Mouse (Mus musculus) c-Kit-positive CD71-positive TER-119-positive erythroid progenitor cells, embryonic 14.5 days (primary cell): ENCODE measurements around the gene Emc4.

Source experiments
- DNase-seq: peaks from one replicate; pipeline ENCODE4 v3.0.0-alpha.2; 2013; ENCODE audit warnings: low spot score

The Emc4 gene

DNA sequence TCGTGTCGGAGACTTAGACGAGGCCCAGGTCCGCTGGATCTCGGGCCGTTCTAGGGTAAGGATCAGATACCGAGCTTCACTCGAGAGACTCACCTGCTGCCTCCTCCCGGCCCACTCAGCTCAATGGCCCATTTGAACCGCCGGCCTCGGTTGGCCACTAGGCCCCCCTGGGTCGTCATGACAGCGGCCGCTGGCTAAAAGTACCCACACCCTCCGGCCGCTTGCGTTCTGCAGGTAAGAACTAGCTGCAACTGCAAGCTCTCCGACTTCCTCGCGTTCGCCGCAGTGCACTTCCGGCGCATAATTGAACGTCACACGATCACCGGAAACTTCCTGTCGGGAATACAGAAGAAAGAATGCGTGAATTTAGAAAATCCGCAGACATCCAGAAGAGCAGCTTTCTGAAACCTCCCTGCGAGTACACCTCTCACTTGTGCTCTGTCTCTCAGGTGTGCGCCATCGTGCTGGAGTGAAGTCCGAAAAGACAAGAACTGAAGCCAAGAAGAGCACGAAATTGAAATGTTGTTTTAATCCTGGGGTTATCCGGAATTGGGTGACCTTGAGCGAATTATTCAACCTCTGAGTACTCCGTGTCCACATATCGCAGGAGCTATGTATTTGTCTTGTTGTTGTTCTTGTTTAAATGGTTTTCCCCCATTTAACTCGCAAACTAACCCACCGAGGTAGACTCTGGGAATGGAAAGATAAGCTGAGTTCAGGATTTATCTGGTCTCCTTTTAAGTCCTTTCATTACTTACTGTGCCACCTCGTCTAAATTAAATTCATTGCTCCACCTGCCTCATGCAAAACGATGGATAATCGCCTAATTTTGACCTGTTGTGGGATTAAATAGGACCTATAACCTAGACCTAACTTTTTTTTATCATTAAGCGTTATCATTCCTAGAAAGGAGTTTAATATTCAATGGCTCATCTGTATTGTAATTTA is at the start of gene Emc4:
Gene Emc4 (minus strand): TSS at position 302 of the 948 bp plus-strand sequence.
- peak; percentile 90 for DNase-seq

DNA sequence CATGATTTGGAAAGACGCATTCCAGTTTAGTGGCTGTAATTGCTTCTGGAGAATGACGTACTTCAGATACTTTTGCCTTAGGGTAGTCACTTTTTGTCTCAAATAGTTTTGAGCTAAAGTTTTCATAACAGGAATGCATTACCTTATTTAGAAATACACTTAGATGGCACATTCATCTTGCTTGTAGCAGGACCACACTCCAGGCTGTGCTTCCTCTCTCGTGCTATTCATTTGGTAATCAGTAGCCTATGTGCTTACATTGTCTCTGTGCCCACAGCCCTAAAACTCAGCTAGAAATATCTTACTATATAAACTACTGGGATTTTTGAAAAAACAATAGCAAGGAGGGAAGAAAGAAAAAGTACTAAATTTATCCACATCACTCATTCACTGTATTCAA is 39.2 kb upstream of the Emc4 start:
- DNase-seq = no peak

DNA sequence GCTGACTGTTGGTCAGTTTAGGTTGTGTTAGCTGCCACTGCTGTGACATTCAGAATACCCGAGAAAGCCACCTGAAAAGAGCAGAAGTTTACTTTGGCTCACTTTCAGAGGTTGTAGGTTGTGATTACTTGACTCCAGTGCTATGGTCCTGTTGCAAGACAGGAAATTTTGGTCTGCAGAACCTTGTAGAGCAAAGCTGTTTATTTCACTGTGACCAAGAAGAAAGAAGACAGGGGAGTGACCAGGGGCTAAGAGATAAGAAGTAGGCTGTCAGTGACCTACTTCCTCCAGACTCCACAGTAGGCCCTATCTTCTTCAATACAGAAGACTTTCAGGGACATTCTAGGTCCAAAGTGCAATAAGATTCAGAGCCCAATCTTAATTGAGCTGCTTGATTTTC is 28.8 kb upstream of the Emc4 start:
- DNase-seq = no peak

DNA sequence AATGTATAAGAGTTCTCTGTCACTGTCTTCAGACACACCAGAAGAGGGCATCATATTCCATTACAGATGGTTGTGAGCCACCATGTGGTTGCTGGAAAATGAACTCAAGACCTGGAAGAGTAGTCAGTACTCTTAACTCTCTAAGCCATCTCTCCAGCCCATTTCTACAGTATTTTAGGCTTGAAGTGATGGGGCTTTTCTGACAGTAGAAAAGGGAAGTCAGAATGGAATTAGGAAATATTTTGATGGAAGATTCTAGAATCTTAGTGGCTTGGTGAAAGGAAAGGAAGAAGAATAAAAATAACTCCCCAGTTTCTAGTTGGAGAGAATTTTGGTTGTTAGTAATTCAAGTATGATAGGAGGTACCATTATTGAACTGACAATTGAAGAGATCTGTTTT is 26.1 kb upstream of the Emc4 start:
- DNase-seq = no peak

DNA sequence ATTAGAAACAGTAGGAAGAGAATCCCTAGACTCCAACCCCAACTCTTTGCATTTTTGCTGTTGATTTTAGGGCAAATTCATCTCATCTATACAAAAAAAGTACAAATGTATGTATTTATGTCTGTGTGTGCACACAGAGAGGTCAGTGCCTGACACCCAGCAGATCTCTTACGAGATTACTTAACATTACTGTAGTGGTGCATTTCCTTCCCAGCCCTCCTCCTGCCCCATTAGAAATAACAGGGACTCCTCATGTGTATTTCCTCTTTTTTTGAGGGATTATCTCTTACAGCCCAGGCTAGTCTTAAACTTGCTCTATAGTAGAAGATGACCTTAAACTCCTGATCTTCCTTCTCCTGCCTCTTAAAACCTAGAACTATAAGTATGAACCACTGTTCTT is 24.9 kb upstream of the Emc4 start:
- DNase-seq = no peak

DNA sequence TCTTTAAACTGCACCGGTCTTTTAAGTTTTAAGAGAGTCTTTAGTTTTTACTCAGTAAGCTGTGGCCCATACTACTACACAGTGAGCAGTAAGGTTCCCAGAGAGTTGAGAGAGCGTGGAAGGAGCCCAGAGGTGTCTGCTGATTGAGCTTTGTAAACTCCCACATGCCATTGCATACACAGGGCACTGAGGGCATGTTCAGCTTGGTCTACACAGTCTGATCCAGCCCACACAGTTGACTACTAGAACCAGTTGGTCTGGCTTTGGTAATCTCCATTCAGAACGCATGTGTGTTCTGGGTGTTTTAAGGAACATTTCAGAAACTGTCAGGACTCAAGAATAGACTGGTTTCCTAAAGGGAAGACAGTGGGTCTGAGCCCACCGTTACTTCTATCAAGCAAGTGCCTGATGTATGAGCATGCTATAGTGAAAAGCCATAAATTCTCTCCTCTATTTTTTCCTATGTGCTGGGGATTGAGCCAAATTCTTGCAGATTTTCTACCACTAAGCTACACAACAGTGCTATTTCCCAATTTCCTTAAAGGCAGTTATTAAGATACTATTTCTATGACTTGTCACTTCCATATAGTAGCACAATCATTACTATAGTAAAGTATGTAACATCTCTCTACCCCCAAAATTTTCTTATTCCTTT is 23.6 kb upstream of the Emc4 start:
- no peak for DNase-seq

DNA sequence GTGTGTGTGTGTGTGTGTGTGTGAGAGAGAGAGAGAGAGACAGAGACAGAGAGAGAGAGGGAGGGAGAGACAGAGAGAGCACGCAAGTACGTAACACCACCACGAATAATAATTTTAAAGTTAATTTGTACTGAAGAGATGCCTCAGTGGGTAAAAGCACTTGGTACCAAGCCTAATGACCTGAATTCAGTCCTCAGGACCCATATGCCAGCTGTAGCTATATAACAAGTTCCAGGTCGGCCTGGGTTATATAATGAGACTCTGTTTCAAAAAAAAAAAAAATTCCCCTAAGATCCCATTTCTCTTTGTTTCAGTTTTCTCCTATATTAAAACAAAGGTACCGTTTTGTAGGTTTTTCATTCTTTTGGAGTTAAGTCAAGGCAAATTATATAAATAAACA is 23.0 kb upstream of the Emc4 start:
- no peak for DNase-seq

DNA sequence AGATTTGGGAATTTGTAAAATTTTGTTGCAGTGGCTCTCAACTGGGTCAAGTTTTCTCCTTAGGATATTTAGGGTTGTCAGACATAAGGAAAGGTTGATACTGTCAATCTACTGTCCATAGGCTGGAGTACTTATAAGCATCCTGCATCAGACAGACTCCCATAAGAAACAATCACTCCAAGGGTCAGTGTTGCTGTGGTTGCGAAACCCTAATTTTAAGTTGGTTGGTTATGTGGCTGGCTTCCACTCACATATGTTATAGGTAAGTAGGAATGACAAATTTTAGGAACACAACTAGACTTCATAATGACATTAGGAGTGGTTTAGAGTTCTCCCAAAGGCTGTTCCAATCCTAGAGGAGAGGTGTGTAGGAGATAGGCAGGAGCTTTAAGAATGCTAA is 13.4 kb upstream of the Emc4 start:
- no peak for DNase-seq

DNA sequence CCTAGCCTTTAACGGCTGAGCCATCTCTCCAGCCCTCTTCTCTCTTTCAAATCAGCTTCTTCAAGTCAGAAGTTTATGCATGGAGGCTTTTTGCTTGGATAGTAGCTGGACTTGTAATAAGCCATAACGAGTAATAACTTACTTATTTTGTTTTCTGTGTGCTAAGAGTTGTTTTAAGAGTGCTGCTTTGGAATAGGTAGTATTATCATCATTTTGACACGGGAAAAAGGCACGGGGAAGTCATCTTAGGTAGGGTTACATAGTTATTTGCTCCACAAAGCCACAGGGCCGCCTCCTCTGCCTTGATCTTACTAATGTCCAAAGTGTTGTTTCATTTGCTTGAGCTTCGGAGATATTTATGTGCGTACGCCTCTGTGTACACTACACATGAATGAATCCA is 12.3 kb upstream of the Emc4 start:
- DNase-seq = peak; percentile 22

DNA sequence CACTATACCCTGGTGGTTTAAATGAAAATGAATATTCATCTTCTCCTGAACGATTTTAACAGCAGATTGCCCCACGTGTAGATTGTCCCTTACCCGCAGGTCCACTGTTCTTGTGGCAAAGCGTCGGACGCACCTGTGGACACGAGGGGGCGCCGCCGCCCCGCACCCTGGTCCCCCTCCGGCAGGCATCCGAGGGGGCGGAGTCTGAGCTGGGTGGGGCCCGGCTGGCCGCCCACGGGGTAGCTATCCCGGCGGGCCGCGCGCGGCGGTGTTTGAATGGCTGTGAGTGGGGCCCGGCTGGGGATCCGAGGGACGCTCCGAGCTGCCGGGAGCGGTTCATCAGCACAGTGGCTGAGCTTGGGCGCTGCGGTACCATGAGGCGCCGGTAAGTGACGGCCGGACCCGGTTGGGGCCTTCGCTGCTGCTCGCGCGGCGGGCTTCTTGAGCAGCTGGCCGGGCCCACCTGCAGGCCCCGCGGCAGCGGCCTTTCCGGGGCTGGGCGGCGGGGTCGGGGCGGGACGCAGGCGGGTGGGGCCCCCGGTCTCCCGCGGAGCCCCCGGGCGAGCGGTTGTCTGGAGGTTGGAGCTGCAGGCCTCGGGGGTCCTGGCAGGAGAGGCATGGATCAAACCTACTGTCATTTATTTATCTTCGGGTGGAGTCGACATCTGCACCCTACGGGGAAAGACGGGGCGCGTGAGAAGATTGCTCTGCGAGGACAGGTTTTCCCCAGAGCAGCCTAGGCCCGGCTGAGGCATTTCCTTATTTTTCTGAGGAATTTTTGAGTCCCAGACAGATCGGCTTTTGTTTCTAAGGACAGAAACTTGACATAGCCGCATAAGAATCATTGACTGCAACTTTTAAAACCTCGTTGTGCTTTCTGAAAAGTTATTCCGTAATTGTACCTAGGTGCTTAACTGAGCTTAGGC is 11.4 kb upstream of the Emc4 start, which contains the start of gene Katnbl1:
Gene Katnbl1 (plus strand): TSS at position 239 of the 926 bp plus-strand sequence.
- peak; percentile 94 for DNase-seq

DNA sequence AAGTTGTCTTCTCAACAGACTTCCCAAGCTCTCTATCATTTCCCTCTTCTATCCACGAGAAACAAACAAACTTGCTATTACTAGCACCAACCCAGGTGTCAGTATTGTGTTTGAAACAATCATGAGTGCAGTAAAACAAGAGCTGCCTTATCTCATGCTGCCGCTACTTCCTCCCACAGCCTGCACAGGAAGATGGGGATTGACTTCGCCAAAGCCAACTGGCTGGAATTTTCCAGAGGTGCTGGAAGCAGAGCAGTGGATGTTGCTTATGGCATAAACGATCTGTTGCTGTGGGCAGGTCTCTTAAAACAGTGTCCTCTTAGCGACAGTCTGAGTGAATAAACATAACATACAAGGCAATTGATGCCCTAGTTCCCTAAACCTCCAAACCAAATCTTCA is 6.8 kb upstream of the Emc4 start:
- DNase-seq = no peak

DNA sequence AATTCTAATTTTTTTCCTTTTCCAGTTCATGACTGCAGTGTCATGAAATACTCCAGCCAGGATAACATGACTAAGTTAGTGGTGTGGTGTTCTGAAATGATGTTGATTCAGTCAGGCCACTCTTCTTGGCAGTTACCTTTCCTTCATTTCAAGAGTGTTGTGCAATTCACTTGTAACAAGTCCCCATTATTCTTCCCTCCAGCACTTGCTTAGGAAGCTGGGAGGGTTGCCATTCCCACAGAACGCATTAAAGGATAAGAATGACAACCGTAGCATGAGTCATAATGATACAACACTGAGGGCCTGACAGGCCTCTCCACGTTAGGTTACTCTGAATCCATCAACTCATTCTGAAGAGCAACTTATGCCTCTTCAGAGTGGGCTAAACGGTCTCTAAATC is 5.3 kb upstream of the Emc4 start:
- no peak for DNase-seq

DNA sequence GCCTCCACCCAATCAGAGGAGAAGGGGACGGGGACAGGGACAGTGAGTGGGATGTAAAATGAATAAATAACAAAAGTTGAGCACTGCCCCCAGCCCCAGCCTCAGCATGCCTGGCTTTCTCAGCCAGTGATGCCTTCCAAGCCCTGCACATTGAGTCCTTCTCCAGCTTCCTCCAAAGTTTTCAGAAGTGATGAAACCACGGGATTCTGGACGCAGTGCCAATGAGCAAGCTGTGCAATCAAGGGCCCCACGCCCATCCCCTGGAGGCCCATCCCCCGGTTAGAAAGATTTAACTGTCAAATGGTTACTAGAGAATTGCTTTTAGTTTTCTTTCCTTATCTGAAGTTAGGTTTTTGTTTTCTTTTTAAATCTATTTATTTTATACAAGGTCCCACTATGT is 2.1 kb upstream of the Emc4 start:
- no peak for DNase-seq

DNA sequence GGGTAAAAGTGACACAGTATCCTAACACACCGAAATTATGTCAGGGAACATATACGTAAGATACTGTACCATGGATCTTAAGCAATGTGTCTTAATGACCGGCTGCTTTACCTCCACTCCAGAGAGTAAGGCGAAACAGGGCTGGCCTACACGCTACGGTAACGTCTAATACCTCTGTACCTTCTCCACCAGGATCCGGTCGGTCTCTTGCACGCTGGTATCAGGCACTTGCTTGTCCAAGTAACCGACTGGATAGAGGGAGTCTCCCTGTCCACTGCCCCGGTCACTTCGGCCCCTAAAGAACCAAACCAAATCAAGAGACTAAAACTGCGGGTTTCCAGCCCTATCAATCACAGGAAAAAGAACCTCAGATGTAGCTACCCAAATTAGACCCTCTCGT is 605 bp downstream of the Emc4 start:
- DNase-seq = no peak

DNA sequence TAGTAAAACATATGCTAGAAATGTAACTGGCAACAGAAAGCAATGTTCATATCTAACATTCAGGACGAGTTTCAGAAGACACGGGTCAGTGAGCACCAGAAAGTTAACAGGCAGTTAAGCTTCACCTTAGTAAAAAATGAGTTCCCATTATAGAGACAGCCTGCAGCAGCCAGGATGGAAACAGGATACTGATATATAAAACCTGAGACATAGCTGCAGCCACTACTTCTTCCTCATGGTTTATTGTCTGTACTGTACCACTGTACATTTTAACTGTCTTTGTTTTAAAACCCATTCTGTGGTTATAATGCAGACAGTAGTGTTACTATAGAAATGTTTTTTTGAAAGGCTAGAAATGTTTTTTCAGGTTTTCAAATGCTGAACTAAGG is 7.1 kb downstream of the Emc4 start:
- no peak for DNase-seq

DNA sequence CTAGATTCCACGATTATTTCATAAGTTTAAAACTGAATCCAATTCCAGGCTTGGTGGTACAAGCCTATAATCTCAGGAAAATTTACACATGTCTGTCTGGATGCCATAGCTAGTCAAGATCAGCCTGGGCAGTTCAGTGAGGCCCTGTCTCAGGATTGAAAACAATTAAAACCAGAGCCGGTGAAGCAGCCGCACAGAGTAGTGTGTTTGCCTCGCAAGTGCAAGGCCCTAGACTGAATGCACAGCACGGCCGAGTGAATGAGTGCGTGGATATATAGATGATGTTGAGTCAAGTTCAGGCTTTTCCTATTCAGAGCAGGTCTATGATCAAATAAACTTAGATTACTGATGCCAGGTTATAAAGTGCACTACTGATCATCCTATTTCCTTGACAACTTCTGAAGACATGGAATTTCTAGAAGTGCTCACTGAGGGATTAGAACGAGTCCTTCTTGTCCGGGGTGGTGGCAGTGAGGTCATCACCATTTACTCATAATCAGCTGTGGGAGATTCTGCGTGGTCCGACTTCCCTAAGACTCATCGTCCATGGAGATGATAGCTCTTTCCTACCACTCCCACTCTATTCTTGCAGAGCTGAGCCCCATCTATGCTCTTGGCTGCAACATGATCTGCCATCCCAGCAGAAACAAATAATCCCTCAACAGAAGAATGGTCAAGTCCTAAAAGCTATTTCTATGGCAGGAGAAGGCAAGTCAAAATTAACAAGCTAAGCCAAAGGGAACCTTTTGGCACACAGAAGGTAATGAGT is 7.6 kb downstream of the Emc4 start:
- no peak for DNase-seq

DNA sequence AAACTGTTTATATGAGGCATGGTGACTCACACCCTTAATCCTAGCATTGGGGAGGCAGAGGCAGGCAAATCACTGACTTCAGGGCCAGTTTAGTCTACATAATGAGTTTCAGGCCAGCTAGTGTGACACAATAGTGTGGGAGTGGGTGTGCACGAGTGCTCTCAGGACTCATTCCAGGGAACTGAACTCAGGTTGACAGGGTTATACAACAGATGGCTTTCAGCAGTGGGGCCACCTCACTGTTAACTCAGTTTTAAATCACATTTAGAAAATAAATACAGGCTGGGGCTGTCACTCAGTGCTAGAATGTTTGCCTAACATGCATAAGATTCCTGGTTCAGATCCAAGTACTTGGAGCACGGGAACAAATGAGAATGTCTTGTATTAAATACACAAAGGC is 8.2 kb downstream of the Emc4 start:
- DNase-seq = no peak

DNA sequence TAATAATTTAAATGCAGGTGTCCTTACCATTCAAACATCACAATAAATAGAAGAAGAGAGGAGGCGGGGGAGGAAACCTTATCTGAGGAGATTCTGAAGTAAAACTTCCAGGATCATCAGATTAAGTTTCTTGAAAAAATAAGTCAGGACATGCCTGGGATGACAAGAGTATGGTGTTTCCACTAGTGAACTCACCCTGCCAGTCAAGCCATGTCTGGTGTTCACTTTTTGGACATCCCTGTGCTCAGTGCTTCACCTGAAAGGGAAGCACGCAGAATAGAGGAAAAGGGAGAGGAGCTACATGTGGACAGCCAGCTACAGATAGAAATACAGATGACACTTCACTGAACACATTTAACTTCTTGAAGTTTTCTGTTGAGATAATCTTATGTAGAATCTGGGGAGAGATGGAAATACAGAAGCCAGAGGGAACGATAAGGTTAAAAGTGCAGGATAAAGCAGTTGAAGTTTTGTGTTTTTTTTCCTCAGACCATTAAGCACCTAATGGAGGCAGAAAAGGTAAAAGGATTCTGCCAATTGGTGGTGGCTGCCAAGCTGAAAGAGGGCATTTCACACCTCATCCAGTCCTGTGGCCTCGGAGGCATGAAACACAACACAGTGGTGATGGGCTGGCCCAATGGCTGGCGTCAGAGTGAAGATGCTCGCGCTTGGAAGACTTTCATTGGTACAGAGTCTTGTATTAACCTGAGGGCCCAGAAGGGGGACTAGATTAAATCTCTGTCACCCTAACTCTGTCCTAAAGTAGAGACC is 14.0 kb downstream of the Emc4 start:
- no peak for DNase-seq

DNA sequence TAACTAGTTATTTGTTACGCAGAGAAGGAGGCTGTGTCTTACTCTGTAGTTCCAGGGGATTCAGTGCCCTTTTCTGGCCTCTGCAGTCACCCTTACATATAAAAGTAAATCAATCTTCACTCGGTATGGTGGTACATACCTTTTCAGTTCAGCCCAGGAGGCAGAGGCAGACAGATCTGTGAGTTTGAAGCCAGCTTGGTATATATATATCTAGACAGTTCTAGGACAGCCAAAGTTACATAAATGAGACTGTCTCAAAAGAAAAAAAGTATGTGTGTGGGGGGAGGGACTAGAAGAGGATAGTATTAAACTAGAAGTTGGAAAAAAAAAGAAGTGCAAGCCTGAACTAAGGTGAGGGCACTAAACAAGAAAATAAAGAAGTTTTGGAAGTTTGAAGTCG is 19.6 kb downstream of the Emc4 start:
- no peak for DNase-seq

DNA sequence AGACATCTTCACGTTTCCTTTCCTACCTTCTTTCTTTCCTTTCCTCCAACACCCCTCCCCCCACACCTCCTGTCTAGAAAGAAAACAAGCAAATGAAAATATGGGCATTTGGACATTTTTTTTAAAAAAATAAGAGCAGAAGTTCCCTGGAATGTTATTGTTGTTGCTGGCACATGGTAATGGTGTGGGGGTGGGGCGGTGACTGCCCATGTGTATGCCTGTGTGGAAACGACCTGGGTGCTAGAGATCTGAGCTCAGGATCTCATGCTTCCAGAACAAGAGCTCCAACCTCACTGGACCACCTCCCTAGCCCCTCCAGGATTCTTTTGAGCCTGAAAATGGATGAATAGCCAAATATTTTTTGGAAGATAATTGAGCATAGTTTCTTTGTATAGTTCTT is 26.7 kb downstream of the Emc4 start:
- no peak for DNase-seq

DNA sequence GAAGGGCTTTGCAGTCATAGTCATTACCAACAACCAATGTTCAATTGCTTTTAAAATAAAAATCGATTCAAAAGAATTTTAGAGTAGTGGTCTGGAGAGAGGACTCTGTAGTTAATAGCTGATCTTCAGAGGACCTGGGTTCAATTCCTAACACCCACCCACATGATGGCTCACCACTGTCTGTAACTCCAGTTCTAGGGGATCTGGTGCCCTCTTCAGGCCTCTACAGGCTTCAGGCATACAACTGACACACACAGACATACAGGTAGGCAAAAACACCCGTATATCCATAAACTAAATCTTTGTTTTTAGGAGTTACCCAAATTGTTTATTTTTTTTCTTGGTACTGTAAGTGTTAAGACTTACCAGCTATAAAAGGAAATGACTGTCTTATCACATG is 28.1 kb downstream of the Emc4 start:
- no peak for DNase-seq
